Mouse (Mus musculus) cerebellum, postnatal 36 days (tissue): Measurements from ENCODE around the gene Cabp7.
"Not testable (repeated sequence)": the region's sequence is repeated elsewhere in the genome, so short reads cannot be mapped to it uniquely, and the experiment has no call there.

Source experiments
- DNase-seq, 2 experiments: peaks; one replicate each; pipeline ENCODE4 v3.0.0; 2021 to 2022; ENCODE audit warnings: mixed read lengths in 2 of 2

Cabp7 gene

DNA sequence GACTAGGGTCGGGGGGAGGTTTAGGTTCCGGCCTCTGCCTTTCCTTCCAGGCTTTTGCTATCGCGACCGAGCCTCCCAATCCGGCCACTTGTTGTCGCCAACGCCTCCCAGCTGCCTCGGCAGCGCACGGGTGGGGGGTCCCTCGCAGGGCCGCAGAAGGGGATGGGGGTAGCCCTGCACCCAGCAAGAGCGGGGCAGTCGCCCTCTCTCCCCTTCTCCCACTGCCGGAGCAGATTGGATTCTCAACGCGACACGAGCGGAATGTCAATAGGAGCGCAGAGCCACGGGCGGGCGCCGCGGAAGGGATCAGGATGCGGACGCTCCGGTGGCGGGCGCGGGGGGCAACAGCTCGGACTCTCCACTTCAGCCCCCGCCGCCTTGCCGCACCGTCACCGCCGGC, 609 bp downstream of the Cabp7 start:
- no peak for DNase-seq

DNA sequence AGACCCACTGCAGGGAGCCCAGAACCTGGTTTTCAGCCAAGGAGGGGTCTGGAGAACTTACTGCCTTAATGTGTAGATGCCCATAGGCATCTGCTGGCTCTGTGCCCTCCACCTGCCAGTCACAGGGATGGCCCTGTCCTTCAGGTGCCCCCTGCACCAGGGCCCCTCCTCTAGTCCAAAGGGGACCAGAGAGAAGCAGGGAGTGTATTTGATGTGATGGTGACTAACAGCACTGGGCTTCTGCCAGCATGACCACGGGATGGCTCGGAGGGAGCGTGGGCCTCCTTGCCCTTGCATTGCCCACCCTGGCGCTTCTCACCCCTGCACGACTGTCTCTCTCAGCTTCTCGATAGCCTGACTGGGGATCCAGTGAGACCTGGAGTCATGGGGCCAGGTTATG, 1.9 kb downstream of the Cabp7 start:
- DNase-seq, result no peak

DNA sequence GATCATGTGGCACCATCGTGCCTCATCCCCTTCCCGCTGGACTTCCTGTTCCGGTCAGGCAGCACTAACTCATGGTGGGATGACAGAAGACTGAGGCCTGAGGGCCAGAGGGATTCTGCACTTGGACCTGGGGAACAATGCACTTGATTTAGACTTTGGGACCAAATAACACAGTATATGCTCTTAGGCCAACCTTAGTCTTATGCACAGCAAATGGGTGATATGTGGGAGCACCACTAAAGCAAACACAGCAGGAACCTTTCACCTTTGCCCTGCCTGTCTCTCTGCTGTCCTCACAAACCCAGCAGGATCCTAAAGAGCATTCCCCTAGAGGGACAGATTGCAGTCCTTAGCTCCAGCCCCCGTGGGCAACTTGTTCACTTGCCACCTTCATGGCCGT, 5.8 kb downstream of the Cabp7 start:
- DNase-seq, result no peak

DNA sequence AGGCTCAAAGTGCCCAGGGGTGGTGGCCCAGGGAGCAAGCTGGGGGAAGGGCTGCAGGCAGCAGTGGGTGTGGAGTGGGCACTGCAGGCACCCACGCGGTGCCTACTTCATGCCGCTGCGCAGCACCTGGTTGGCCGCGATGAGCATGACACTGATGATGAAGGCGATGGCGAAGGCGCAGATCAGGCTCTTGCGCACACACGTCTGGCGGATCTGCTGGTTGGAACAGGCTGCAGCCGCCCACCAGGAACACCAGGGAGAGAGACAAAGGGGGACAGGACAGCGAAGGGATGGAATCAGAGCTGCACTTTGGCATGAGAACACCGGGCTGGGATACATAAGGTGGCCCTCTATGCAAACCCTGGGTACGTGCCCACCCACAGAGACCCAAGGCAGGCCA, 7.9 kb downstream of the Cabp7 start:
- no peak for DNase-seq

DNA sequence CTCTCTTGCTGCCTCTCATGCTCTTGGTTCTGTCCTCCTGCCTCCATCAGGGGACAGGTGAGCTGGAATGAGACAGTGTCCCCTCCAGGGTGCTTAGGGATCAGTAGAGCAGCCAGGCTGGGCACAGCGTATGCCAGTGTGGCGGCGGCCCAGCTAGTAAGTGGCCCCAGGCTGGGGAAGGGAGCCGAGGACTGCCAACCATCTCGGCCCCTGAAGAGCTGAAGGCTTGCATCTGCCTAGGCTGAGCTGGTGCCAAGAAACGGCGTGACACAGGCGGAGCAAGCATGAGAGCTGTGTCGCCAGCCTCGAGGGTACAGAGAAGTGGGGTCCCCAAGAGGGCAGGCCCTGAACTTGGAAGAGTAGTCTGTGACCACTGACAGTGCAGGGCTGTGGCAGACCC, 8.9 kb downstream of the Cabp7 start:
- peak; percentile 60 to 72 for DNase-seq

DNA sequence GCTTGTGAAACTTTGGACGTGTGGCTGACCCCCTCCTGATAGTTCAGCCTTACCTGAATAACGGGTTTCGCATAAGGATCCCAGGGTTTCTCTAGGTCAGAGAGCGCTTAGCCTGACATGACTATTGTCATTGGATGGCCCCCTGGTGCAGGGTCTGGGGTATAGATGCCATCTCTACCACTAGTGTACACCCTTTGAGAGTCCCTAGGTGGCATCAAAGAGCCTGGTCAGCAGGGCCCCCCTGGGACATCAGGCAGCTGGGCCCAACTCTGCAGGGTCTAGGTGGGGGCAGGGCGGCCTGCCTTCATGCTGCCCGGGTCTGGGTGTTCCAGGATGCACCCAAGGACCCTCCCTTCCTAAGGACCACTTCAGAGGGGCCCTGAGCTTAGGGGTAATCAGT, 10.2 kb downstream of the Cabp7 start:
- DNase-seq, result no peak

DNA sequence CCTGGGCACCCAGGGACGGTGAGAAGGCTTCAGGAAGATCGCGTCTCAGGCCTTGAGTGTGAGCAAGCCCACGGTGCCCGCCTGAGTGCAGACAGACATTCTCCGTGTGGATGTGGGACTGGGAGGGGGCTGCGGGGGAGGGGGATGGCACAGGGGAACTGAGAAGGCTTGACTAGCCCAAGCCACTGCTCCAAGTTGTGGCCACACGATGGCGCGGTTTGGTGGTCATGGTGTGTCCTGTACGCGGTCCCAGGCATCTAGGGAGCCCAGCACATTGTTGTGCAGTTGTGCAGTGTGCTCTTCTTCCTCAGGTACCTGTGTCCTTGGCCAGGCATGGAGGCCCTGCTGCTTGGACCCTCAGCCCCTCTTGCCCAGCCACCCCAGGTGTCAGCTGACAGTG, 12.4 kb downstream of the Cabp7 start:
- DNase-seq, result peak in 1 of 2 experiments; percentile 18

DNA sequence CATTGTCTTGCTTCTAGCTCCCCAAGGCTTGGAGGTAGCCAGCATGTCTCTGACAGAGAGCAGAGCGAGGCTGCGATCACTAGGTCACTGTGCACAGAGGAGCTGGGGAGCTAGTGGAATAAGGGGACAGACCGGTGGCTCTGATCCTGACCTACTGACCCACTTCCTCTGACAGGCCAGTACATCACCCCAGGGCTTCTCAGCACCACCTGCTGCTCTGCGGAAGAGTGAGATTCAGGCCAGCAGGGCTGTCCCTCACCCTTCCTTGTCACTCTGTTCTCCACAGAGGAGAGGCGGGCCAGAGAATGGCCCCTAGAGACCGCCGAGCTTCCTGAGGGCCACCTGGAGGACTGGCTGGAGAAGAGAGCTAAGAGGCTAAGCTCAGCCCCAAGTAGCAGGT, 14.8 kb downstream of the Cabp7 start:
- peak; percentile 56 to 65 for DNase-seq

DNA sequence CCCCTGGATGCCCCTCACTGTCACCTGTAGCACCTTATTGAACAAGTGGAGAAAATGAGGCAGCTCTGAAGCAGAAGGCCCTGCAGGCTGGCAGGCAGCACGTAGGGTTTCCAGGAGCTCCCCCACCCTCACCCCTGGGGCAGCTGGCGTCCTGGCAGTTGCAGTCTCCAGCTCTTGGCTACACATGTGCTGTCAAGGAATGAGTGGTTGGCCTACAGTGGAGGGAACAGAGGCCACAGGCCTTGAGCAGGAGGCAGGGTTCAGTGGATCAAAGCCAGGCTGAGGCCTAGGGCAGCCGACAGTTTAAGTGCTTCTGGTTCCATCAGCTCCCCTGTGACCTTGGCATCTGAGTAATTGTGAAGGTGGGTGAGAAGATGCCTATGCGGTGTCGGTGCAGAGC, 15.7 kb downstream of the Cabp7 start:
- DNase-seq, result no peak

DNA sequence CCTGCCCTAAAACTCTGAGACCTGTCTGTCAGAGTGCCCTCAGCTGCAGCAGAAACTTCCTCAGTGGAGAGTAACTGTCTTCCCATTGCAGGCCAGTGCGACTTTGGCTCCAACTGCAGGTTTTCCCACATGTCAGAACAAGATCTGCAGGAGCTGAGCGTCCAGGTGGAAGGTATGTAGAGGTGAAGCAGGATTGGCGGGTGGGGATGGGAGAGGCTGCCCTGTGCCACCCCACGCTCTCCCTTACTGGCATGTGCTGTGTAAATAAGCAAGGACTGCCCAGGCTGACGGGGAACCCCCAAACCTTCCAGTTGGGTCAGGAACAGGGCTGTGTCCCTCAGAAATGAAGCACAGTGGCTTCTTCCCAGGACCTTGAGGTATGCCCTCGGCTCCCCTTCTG, 16.5 kb downstream of the Cabp7 start:
- DNase-seq, result no peak

DNA sequence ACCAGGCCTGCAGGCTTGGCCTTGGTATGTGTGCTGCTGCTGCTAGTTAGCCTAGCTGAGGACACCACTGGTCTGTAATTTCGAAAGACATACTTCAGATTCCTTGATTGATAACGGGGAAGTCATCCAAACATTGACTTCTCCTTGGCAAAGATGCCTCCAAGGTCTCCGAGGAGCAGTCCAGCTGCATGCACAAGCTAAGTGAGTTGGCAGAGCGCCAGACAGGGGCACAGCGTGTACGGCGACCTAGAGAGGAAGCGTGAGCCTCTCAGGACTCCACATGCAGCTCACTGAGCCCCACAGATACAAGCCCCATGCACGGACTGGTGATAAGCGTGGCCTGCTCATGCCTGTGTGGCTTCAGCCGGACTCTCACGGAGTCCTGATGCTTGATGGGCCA, 17.0 kb downstream of the Cabp7 start:
- no peak for DNase-seq

DNA sequence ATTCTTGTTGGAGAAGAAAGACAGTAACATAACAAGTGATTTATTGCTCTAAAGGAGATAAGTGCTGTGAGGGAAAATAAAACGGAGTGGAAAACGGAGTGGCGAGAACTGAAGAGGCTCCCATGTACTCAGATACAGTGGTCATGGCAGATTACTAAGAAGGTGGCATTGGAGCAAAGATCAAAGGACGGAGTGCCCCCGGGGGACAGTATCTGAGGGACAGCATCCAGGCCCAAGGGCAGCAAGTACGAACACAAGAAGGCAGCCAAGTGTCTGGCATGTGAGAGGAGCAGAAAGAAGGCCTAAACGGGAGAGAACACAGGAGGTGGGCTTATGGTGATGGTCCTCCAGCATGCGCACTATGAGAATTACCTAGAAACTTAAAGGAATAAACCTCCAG, 24.9 kb downstream of the Cabp7 start:
- DNase-seq, result no peak

DNA sequence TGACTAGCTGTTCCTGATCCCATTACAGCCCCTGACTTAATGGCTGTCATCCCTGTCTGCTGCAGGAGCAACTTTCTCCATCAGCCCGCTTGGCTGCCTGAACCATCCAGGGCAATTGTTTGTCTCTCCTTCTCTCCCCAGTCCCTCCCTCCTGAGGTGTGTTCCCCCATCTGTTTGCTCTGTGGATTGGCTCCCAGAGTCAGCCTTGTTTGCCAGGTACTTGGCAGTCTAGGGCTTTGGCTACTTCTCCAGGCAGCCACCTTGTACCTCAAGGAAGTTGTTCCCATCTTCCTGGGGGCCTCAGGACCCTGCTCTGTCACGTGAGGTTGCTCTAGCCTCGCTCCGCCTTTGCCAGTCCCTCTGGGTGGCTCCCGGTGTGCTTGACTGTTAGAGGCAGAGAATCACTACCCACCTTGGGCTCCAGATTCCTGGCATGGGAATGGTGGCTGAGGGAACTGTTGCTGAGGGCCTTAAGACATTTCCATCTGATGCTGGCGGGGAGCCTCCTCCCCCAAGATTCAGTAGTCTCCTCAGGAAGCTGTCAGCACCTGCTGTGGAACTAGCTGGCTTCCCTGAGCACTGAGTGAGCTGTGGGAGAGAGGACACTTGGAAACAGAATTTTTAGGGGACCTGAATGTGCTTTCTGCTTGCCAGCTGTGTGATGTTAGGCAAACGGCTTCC, 25.5 kb downstream of the Cabp7 start:
- DNase-seq, result peak; percentile 70 to 73

DNA sequence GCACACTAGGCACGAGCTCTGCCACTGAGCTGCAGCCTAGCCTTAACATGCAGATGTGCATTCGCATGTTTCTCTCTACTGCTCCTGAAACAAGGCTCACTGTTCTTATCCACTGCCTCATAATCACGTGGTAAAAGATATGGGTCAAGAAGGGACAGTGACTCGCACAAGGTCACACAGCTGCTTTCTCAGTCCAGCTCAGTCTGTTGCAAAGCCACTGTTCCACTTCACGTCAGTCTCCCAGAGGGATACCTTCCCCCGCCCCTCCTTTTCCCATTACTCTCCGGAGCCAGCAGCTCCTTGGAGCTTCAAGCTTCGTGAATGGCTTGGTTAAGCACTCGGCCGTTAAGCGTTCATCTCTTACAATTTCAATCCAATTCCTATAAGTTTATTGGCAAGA, 26.2 kb downstream of the Cabp7 start:
- no peak for DNase-seq

DNA sequence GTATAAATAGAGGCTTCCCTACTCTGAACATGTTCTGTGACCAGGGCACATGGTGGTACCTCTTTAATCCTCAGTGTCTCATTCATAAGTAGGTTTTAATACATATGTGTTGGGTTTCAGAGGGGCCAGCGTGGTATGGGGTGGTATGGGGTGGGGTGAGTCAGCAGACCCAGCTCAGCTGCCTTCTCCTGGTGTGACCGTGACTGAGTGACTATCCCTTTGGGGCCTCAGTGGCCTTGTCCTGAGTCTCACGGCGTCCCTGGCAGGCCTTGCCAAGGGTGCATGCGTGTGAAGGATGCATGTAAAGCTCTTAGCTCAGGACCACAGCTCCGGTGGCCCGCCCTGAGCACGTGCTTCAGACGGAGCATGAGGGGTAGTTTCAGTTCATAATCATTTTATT, 26.6 kb downstream of the Cabp7 start:
- DNase-seq, result no peak

DNA sequence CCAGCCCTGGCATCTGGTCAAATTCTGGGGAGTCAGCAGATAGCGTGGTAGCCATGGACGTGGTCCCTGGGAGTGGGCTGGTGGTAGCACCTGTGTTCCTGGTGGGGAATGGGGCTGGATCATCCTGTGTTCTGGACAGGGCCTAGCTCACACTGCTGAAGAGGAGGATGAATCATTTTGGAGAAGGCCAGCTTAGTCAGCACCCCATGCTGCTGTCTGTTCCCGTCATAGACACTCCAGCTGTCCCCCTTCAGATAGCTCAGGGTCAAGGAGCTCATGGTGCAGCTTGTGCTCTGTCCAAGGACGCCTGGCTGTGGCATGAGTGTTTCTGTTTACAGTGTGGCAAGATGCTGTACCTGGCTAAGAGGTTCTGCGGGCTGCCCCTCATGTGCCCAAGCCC, 28.0 kb downstream of the Cabp7 start:
- DNase-seq, result peak in 1 of 2 experiments; percentile 33

DNA sequence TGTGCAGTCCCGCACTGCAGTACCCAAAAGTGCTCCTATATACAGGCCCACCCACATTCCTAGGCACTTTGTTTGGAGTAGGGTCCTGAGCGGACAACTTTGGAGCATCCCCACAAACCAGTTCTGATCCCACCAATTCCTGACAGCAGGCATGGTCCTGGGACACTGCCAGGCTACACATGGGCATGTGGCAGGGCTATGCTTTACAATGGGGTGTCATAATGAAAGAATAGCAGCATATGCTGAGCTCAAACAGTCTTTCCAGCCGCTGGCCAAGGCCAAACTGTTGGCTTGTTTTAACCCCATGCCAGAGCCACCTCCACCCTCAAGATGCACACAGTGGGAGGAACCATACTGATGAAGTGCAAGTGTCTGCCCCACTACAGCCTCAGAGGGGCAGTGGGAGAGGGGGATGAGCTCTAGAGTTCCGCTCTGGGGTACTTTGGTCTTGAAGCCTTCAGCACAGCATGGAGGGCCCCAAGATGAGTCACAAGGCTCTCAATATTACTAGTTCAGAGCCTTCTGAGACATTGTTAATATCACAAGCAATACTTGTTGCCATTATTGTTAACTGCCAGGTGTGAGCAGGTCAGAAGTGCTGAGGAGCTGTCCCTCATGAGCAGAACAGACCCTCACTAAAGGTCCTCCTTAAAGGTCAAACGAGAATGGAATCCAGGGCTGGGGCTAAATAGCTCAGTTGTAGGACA, 29.9 kb downstream of the Cabp7 start:
- DNase-seq, result no peak

DNA sequence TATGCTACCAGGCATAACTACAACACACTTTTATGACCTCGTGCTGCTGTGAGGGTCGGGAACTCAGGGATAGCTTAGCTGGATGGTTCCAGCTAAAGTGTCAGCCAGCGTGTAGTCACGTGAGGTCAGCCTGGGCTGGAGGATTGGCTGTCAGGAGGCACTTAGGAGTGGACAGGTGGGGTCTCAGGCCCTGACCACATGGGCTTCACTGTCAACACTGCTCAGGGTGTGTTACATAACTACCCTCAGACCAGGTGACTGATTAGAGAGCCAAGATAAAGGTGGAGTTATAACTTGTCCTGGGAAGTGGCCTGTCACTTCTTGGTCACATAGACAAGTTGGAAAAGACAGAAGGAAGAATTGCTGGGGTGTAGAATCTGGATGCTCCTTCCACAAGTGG, 31.0 kb downstream of the Cabp7 start:
- no peak for DNase-seq

DNA sequence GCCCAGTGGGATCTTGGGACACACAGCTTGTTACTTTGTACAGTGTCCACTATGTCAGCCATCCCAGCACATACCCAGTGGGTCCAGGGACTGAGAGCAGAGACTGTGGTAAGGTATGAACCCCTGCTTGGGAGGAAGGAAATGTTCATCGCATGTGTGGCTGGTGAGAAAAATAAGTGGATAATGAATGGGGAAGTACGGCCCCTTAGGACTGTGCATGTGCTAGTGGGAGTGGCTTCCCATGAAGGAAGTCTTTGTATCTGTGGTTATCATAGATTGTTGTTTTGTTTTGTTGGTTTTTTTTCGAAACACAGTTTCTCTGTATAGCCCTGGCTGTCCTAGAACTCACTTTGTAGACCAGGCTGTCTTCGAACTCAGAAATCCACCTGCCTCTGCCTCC, 31.9 kb downstream of the Cabp7 start:
- no peak for DNase-seq

DNA sequence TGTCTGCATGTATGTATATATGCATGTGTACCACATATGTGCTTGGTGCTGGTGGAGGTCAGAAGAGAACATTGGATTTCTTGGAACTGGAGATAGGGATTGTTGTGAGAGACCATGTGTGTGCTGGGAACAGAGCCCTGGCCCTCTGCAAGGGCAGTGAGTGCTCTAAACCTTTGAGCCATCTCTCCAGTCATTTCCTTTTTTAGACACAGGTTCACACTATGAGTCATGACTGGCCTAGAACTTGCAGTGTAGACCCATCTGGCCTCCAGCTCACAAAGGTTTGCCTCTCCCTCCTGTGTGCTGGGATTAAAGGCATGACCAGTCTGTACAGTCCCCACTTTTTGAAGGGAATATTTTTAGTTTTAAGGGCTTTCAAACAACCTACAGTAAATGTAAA, 33.8 kb downstream of the Cabp7 start:
- no peak for DNase-seq

DNA sequence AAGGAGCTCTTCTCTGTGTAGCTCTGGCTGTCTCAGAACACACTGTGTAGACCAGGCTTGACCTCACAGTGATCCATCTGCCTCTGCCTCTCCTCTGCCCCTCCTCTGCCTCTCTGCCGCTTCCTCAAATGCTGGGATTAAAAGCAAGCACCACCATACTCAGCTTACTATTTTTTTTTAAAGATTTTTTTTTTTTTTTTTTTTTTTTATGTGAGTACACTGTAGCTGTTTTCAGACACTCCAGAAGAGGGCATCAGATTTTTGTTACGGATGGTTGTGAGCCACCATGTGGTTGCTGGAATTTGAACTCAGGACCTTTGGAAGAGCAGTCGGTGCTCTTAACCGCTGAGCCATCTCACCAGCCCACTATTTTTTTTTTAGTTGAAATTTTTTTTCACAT, 36.4 kb downstream of the Cabp7 start:
- DNase-seq, result not testable (repeated sequence)

DNA sequence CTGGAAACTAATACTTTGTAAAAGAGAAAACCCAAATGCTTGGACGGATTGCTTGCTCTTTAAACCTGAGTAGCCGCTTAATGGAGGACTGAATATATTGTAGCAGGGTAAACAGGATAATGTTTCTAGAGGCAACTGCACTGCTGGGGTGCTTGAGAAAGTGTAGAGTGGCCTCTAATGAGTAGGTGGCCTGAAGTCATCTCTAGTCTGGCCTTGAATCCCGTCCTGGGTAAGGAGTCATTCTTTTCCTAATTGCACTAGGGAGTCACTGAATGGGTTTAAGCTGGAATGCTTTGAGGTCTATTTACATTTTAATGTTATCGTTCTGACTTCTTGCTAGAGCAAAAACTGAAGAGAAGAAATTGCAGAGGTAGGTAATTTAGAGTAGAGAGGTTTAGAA, 41.4 kb downstream of the Cabp7 start:
- DNase-seq, result no peak

DNA sequence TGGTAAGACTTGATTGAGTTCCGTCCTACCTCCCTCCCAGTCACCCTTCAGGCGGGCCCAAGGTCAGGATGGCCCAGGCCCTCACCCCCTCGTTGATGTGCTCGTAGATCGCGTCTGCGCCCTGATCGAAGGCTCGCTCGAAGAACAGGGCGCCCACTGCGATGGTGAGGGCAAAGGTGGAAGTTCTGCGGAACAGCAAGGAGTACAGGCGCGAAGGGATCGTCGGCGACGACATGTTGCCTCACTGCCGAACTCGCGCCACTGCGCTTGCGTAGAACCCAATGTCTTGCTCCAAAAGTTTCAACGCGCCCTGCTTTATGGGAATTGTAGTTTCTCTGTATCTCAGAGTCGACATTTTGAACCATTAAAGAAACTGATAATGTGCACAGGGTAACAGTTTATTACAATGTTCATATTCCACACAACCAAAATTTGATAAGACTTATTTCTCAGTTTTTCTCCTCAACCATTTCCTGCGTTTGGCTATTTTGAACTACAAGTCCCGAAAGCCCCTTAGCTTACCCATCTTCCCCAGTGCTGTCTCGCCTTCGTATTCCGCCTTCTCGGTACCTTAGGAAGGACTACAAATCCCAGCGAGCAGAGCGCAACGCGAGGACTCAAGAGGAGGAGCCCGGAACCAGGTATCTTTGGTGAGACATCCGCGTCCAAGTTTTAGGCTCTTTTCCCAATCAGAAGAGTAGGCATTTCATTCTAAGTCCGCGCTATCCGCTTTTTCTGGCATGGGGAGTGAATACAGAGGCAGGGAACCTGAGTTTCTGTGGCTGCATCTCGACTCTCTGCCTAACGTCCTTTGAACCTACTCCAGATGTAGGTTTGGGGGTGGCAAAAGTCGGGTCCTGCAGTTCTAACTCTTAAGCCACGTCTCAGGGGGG, 42.3 kb downstream of the Cabp7 start, which contains the start of the genes Uqcr10 and Zmat5:
Uqcr10 (minus strand) TSS at position 271 of the 893 bp plus-strand sequence.
Zmat5 (plus strand) TSS at position 607 of the 893 bp plus-strand sequence.
- DNase-seq, result peak; percentile 92 to 94

DNA sequence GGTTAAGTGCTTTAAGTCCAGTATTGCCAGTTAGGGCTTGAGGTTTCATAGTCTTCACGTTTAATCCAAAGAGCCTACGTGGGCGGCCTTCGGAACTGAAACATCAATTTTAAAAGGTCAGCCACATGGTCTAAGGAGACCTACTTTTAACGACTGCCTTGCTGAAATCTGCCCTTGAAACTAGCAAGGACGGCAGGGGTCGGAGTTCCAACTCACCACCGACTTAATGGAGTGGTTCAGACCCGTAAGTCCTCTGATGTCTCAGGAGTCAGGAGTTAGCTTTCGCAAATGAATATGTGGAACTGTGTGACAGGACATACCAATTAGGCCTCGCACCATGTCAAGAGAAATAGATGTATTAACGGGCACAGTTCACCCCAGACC, 42.9 kb downstream of the Cabp7 start:
- no peak for DNase-seq
